Mouse (Mus musculus) liver, embryonic 15.5 days (tissue): ENCODE data around the gene Clec2d. TPM values are rescaled to one million over a fixed set of nuclear protein-coding genes. Genes with fewer than 3 reads are reported as not detected.

Source experiments
- ATAC-seq: fragments of 200-750 bp; cut with Nextera tagmentation; 2 replicates; pipeline ENCODE4 v1.8.0; 2017; ENCODE audit warnings: moderate number of reproducible peaks, mild to moderate bottlenecking, moderate library complexity; ENCODE audit not compliant: insufficient read depth
- H3K27ac ChIP-seq: fragments of 300-500 bp; sonication (generic); replicated peaks from 2 replicates; pipeline ENCODE4 v1.5.1; 2015; ENCODE audit warnings: mild to moderate bottlenecking, inconsistent platforms
- H3K27me3 ChIP-seq: fragments of 300-500 bp; sonication (generic); 2 replicates; pipeline ENCODE4 v1.6.1; 2015; ENCODE audit warnings: mild to moderate bottlenecking, inconsistent platforms
- H3K36me3 ChIP-seq: fragments of 300-500 bp; sonication (generic); replicated peaks from 2 replicates; pipeline ENCODE4 v1.6.1; 2015; ENCODE audit warnings: moderate library complexity, mild to moderate bottlenecking, inconsistent platforms
- H3K4me1 ChIP-seq: fragments of 300-500 bp; sonication (generic); replicated peaks from 2 replicates; pipeline ENCODE4 v1.6.1; 2015; ENCODE audit warnings: inconsistent platforms
- H3K4me2 ChIP-seq: fragments of 300-500 bp; sonication (generic); 2 replicates; pipeline ENCODE4 v1.6.1; 2015; ENCODE audit warnings: moderate library complexity, mild to moderate bottlenecking, inconsistent platforms
- H3K4me3 ChIP-seq: fragments of 300-500 bp; sonication (generic); replicated peaks from 2 replicates; pipeline ENCODE4 v1.5.1; 2015; ENCODE audit warnings: mild to moderate bottlenecking, inconsistent platforms
- H3K9ac ChIP-seq: fragments of 300-500 bp; sonication (generic); 2 replicates; pipeline ENCODE4 v1.6.1; 2015; ENCODE audit warnings: moderate library complexity, mild to moderate bottlenecking, inconsistent platforms
- H3K9me3 ChIP-seq: fragments of 300-500 bp; sonication (generic); replicated peaks from 2 replicates; pipeline ENCODE4 v1.6.1; 2016; ENCODE audit warnings: inconsistent platforms
- WGBS: fragments of 180-500 bp; shearing (Covaris S2); methylation state at CpG from one replicate; pipeline ENCODE4 v1.1.7; 2015; ENCODE audit warnings: mixed read lengths; ENCODE audit not compliant: insufficient replicate concordance; 5-methylcytosine and 5-hydroxymethylcytosine counted together
- polyA plus RNA-seq: library from polyadenylated mRNA; unstranded; fragments of >200 nt; fragmentation: Nextera tagmentation; extraction: Ambion mirVana; gene quantifications from 2 replicates; pipeline ENCODE4 v1.2.1, GENCODE M21; 2015

The Clec2d gene
- 0.58 and 0.59 TPM in 2 replicates for polyA plus RNA-seq

DNA sequence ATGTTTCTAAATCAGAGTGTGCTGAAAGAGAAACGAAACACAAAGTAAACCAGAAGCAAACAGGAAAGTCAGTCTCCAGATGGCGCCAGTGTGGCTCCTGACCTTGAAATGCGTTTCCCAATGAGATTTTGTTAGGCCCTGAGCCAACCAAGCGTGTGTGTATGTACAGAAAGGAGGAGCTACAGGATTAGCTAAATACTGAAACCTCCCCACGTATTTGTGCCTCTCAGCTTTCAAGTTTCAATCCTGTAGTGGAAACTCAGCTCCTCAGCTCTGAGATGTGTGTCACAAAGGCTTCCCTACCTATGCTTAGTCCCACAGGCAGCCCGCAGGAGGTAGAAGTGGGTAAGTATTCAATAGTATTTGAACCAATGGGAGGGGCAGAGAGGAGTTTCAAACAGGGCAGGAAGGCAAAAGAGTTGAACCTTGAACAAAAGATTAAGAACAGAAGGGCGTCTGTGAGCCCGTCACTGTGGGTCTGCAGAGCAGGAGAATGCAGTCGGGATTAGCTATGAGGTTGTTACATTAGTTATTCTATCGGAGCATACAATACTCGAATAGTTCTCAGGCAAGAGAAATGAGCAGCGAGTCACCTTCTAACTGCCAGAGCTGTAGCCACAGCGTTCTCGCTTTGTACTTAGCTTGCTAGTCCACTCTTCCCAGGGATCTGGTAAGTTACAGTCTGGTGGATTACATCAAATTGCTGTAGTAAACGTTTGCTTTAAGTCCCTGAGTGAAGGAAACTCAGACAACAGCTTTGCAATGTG, at the start of gene Clec2d:
Clec2d (plus strand) TSS at position 213 of the 767 bp plus-strand sequence.
- H3K27ac ChIP-seq = peak within 1 kb of the TSS; percentile 87
- WGBS = 1% methylated on average over 15 of the region's 15 CpGs
- no peaks in the 10 kb centered on the region for H3K27me3 ChIP-seq
- H3K9me3 ChIP-seq = no peaks in the 10 kb centered on the region
- H3K4me2 ChIP-seq = peak within 1 kb of the TSS; percentile 62
- peak within 1 kb of the TSS; percentile 55 for H3K9ac ChIP-seq
- H3K36me3 ChIP-seq = peaks cover 22% of the 10 kb centered on the region
- H3K4me1 ChIP-seq = no peaks in the 10 kb centered on the region; the same call in 1 of the 2 replicates
- peak; percentile 84 for ATAC-seq
- H3K4me3 ChIP-seq = peak within 1 kb of the TSS; percentile 59

DNA sequence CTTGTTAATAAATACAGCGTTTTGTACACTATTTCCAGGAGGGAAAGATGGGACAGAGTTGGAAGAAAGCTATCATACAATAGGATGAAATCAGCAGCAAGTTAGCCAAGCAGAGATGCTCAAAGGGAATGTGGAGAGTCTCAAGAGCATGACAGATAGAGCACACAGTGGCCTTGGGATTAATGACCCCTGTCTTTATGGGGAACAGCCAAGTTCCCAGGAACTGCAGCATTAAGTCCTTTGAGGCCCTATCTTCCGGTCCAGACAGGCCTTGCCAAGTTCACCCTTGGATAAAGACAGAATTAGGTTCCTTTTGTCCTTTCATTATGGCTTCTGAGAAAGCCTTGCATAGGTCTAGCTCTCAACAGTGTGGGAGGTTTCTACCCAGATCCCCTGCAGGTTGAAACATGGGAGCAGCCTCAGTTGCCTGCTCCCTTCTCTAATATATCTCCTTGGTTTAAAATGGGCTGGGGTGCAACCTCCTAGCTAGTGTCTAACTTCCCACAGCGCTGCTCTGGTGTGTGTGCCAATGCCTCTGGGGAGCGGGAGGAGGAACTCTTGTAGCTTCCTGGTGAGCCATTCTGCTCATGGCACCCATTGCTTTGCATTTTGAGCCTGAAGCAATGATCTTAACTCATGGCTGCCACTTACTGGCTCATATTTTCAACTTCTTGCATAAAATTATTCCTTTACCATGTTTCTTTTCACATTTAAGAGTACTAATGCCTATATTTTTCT, 47.6 kb upstream of the Clec2d start:
- Histone ChIP-seq H3K4me2 (no peak overlapping the region), H3K4me3 (no peak overlapping the region), H3K36me3 (no peaks in the 10 kb centered on the region), H3K9ac (no peak overlapping the region), H3K27ac (no peak overlapping the region), H3K4me1 (no peaks in the 10 kb centered on the region), H3K9me3 (no peaks in the 10 kb centered on the region), H3K27me3 (no peaks in the 10 kb centered on the region)
- no peak for ATAC-seq
- 63% methylated on average over 4 of the region's 4 CpGs for WGBS

GRCm38 (mm10) chr6:129146812-129147211, 33.6 kb upstream of the Clec2d start:
- Histone ChIP-seq H3K4me2 (no peak overlapping the region), H3K4me1 (no peaks in the 10 kb centered on the region), H3K27me3 (no peaks in the 10 kb centered on the region), H3K27ac (no peak overlapping the region), H3K9me3 (no peaks in the 10 kb centered on the region), H3K4me3 (no peak overlapping the region), H3K9ac (no peak overlapping the region), H3K36me3 (no peaks in the 10 kb centered on the region)
- 79% methylated on average over 2 of the region's 2 CpGs for WGBS
- ATAC-seq = no peak

DNA sequence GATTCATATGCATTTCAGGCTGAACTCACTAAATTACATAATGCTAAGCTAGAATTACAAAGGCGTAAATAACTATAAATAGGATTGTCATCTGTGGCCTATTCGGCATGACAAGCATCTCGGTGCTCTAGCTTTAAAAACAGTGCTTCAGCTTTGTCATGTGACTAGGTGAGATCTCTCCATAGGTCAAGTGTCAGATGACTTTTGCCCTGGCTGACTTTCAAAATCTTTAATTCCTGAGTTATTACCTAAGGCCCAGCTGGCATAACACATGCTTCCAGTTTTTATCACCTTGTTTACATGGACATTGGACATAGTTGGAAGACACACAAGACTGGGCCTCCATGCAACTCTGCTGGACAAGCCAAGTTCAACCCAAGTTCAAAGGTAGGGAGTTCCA, 20.3 kb upstream of the Clec2d start:
- 76% methylated on average over 3 of the region's 3 CpGs for WGBS
- H3K4me2 ChIP-seq = no peak overlapping the region

DNA sequence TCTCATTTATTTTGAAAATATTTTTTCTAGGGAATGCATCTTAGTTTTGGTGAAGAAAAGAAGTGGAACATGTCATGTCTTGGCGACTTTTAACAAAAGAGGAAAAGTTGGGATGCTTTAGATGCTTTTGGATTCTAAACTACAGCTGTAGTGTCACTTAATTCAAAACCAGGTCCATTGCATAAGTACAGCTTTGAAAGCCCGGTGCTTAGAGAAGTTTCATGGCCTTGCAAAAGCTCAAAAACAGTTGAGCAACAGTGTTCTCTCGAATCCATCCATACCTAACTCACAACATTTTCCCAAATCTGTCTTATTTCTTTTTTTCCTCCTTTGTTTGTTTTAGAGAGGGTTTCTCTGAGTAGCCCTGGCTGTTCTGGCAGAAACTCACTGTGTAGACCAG, 19.3 kb upstream of the Clec2d start:
- no peak overlapping the region for H3K4me3 ChIP-seq
- no peaks in the 10 kb centered on the region for H3K9me3 ChIP-seq
- H3K9ac ChIP-seq = no peak overlapping the region
- no peaks in the 10 kb centered on the region for H3K27me3 ChIP-seq
- H3K4me2 ChIP-seq = no peak overlapping the region
- ATAC-seq = no peak
- H3K4me1 ChIP-seq = no peaks in the 10 kb centered on the region
- H3K27ac ChIP-seq = no peak overlapping the region
- H3K36me3 ChIP-seq = no peaks in the 10 kb centered on the region
- 54% methylated on average over 3 of the region's 3 CpGs for WGBS

More for the DNA sequence above, 20.3 kb upstream of the Clec2d start:
- no peak overlapping the region for H3K9ac ChIP-seq
- no peak overlapping the region for H3K4me3 ChIP-seq
- no peaks in the 10 kb centered on the region for H3K27me3 ChIP-seq
- H3K9me3 ChIP-seq = no peaks in the 10 kb centered on the region
- peak; percentile 40; the same call in 1 of the 2 replicates for ATAC-seq
- H3K4me1 ChIP-seq = no peaks in the 10 kb centered on the region
- H3K27ac ChIP-seq = no peak overlapping the region
- no peaks in the 10 kb centered on the region for H3K36me3 ChIP-seq

- Histone ChIP-seq H3K9ac (no peak overlapping the region), H3K4me3 (no peak overlapping the region), H3K27me3 (no peaks in the 10 kb centered on the region), H3K27ac (no peak overlapping the region), H3K36me3 (no peaks in the 10 kb centered on the region), H3K4me1 (no peaks in the 10 kb centered on the region), H3K4me2 (no peak overlapping the region), H3K9me3 (no peaks in the 10 kb centered on the region)
- ATAC-seq = no peak
These were observed 18.5 kb upstream of the Clec2d start for GRCm38 (mm10) chr6:129161951-129162350.

- H3K4me1 ChIP-seq = no peaks in the 10 kb centered on the region
- ATAC-seq = no peak
- H3K27ac ChIP-seq = no peak overlapping the region
- H3K36me3 ChIP-seq = no peaks in the 10 kb centered on the region
- H3K4me2 ChIP-seq = no peak overlapping the region
- no peaks in the 10 kb centered on the region for H3K9me3 ChIP-seq
- WGBS = 57% methylated on average over 3 of the region's 3 CpGs
- H3K9ac ChIP-seq = no peak overlapping the region
- H3K27me3 ChIP-seq = no peaks in the 10 kb centered on the region
- no peak overlapping the region for H3K4me3 ChIP-seq
These were observed 17.7 kb upstream of the Clec2d start for GRCm38 (mm10) chr6:129162587-129163159.

DNA sequence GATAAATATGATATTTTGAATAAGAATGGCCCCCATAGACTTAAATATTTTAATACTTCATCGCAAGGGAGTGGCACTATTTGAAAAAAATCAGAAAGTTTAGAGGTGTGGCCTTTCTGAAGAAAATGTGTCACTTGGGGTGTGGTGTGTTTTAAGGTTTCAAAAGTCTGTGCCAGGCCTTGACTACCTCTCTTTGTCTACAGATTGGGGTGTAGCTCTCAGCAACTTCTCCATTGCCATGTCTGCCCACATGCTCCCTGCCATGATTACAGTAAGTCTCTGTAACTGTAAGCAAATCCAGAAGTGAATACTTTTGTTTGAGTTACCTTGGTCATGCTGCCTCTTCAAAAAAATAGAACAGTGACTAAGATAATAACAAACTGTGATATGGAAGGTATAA, 16.8 kb upstream of the Clec2d start:
- 77% methylated on average over 1 of the region's 1 CpGs for WGBS
- H3K27me3 ChIP-seq = no peaks in the 10 kb centered on the region
- H3K4me1 ChIP-seq = no peaks in the 10 kb centered on the region
- no peaks in the 10 kb centered on the region for H3K36me3 ChIP-seq
- H3K27ac ChIP-seq = no peak overlapping the region
- no peak for ATAC-seq
- H3K9me3 ChIP-seq = no peaks in the 10 kb centered on the region
- H3K9ac ChIP-seq = no peak overlapping the region
- no peak overlapping the region for H3K4me3 ChIP-seq
- no peak overlapping the region for H3K4me2 ChIP-seq

DNA sequence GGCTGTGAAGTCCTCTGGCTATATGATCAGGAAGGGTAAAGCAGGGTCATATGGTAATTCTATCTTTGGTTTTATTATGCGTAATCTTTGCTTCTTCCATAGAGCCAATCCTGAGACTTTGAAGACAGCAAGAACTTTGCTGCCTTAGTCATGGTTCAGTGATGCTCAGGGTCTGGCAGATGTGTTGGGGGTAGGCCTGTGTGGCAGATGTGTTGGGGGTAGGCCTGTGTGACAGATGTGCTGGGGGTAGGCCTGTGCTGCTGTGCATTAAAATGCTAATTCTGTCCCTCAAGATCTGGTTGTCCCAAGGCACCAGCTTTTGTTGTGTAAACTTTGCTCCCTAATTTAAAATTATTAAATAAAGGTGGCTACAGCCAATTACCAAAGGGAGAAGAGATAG, 9.5 kb upstream of the Clec2d start:
- H3K27me3 ChIP-seq = no peaks in the 10 kb centered on the region
- no peak overlapping the region for H3K27ac ChIP-seq
- no peak overlapping the region for H3K4me3 ChIP-seq
- 88% methylated on average over 1 of the region's 1 CpGs for WGBS
- ATAC-seq = no peak
- no peaks in the 10 kb centered on the region for H3K9me3 ChIP-seq
- H3K9ac ChIP-seq = no peak overlapping the region
- H3K4me2 ChIP-seq = no peak overlapping the region
- no peaks in the 10 kb centered on the region for H3K36me3 ChIP-seq
- H3K4me1 ChIP-seq = peaks cover 4% of the 10 kb centered on the region; the same call in 1 of the 2 replicates

DNA sequence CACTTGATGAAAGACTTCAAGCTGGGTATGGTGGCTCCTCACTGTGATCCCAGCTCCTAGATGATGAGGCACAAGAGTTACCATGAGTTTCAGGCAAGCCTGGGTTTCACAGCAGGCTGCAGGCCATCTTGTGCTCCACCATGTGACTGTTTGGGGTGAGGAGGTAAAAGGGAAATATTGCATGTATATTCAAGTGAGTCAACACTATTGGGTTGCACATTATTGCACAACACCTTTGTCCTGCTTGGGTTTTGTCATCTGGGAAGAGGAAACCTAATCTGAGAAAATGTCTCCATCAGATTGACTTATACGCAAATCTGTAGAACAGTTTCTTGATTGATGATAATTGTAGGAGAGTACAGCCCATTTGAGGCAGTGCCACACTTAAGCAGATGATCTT, 8.7 kb upstream of the Clec2d start:
- no peak overlapping the region for H3K9ac ChIP-seq
- no peak for ATAC-seq
- H3K27ac ChIP-seq = no peak overlapping the region
- 78% methylated on average over 1 of the region's 1 CpGs for WGBS
- H3K9me3 ChIP-seq = no peaks in the 10 kb centered on the region
- no peaks in the 10 kb centered on the region for H3K27me3 ChIP-seq
- peaks cover 4% of the 10 kb centered on the region; the same call in 1 of the 2 replicates for H3K4me1 ChIP-seq
- H3K36me3 ChIP-seq = no peaks in the 10 kb centered on the region
- no peak overlapping the region for H3K4me2 ChIP-seq
- no peak overlapping the region for H3K4me3 ChIP-seq

DNA sequence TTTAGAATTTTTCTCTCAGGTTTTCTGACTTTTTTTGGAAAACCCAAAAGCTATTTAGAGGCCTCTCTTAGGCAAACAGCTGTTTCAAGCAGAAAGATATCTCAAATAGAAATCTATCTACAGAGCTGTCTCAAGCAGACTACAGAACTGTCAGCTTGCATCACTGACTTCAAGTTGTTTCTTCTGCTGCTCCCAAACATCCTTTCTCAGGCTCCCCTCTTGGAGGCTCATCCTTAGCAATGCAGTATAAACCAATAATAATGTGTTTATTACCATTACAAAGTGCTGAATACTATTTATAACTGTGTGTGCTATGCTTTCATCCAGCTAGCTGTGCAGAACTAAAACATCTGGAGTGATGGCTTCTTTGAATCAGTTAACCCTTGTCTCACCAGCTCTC, 5.6 kb upstream of the Clec2d start:
- ATAC-seq = no peak
- H3K4me3 ChIP-seq = no peak overlapping the region
- H3K9ac ChIP-seq = no peak overlapping the region
- no peaks in the 10 kb centered on the region for H3K9me3 ChIP-seq
- peaks cover 4% of the 10 kb centered on the region; the same call in 1 of the 2 replicates for H3K4me1 ChIP-seq
- H3K27ac ChIP-seq = no peak overlapping the region; the same call in 1 of the 2 replicates
- H3K36me3 ChIP-seq = no peaks in the 10 kb centered on the region
- H3K27me3 ChIP-seq = no peaks in the 10 kb centered on the region
- no peak overlapping the region for H3K4me2 ChIP-seq
